Mouse (Mus musculus) CH12.LX (cell line): ENCODE results near the gene Psmd9. TPM values are rescaled to one million over a fixed set of nuclear protein-coding genes. Genes with fewer than 3 reads are reported as not detected.

Experiments
- DNase-seq: peaks from one replicate; pipeline ENCODE4 v3.0.0-alpha.2; 2013; ENCODE audit errors: extremely low read depth
- H3K27ac ChIP-seq: 2 replicates; pipeline ENCODE4 v1.5.1; 2012; ENCODE audit warnings: low read depth, mild to moderate bottlenecking, control low read depth, moderate library complexity; ENCODE audit not compliant: insufficient read depth
- H3K27me3 ChIP-seq: replicated peaks from 2 replicates; pipeline ENCODE3; 2012; ENCODE audit warnings: inconsistent platforms
- H3K36me3 ChIP-seq, 2 experiments: replicated peaks in 1 of 2; 2 replicates each; pipeline versions ENCODE3 to v1.6.1; 2012; ENCODE audit warnings: inconsistent platforms in 1 of 2, low read length in 1 of 2, mild to moderate bottlenecking in 1 of 2, mixed read lengths in 1 of 2, moderate library complexity in 1 of 2; ENCODE audit not compliant: control insufficient read depth in 1 of 2, insufficient read depth in 1 of 2
- H3K4me1 ChIP-seq, 2 experiments: 2 replicates each; pipeline ENCODE4 v1.6.1; 2012; ENCODE audit warnings: inconsistent platforms in 1 of 2, moderate library complexity in 1 of 2; ENCODE audit not compliant: insufficient read depth in 2 of 2, control insufficient read depth in 1 of 2
- H3K4me2 ChIP-seq: 2 replicates; pipeline ENCODE4 v1.6.1; 2012; ENCODE audit warnings: low read depth, mild to moderate bottlenecking, control low read depth; ENCODE audit not compliant: poor library complexity, insufficient read depth, severe bottlenecking
- H3K4me3 ChIP-seq, 3 experiments: fragments of 150-350 bp in 1 of 3; sonication (generic) in 1 of 3; replicated peaks in 1 of 3; 2 replicates each; pipeline versions ENCODE3 to v1.5.1; 2011 to 2012; ENCODE audit warnings: low read depth in 2 of 3, low read length in 2 of 3, mild to moderate bottlenecking in 2 of 3, moderate library complexity in 2 of 3, control low read depth in 1 of 3, improper control_type of control experiment in 1 of 3, inconsistent platforms in 1 of 3, mixed read lengths in 1 of 3; ENCODE audit not compliant: poor library complexity in 1 of 3
- H3K79me2 ChIP-seq: replicated peaks from 2 replicates; pipeline ENCODE4 v1.6.1; 2012; ENCODE audit warnings: mild to moderate bottlenecking, moderate library complexity; ENCODE audit not compliant: control insufficient read depth, poor library complexity, insufficient read depth, severe bottlenecking; ENCODE audit errors: extremely low read depth
- H3K9ac ChIP-seq: 2 replicates; pipeline ENCODE4 v1.6.1; 2012; ENCODE audit warnings: low read depth, mild to moderate bottlenecking, control low read depth, moderate library complexity; ENCODE audit not compliant: insufficient read depth
- H3K9me3 ChIP-seq: replicated peaks from 2 replicates; pipeline ENCODE3; 2012; ENCODE audit warnings: low read length, inconsistent platforms, mixed read lengths
- BHLHE40 ChIP-seq: IDR thresholded peaks from 2 replicates; pipeline ENCODE4 v1.6.1; 2011; ENCODE audit warnings: mild to moderate bottlenecking, low read depth, low read length, improper control_type of control experiment
- CHD1 ChIP-seq: IDR thresholded peaks from 2 replicates; pipeline ENCODE4 v1.6.1; 2012; ENCODE audit warnings: low read depth, low read length, improper control_type of control experiment, inconsistent platforms
- E2F4 ChIP-seq: IDR thresholded peaks from 2 replicates; pipeline ENCODE4 v1.6.1; 2011; ENCODE audit warnings: low read depth, low read length, improper control_type of control experiment; ENCODE audit not compliant: insufficient replicate concordance
- ELF1 ChIP-seq: IDR thresholded peaks from 2 replicates; pipeline ENCODE4 v1.6.1; 2014; ENCODE audit warnings: low read depth, mild to moderate bottlenecking, inconsistent platforms, low read length, improper control_type of control experiment
- ETS1 ChIP-seq: conservative IDR thresholded peaks from 2 replicates; pipeline ENCODE4 v1.6.1; 2012; ENCODE audit warnings: low read depth, mild to moderate bottlenecking, inconsistent platforms, low read length, improper control_type of control experiment, moderate library complexity
- GABPA ChIP-seq: IDR thresholded peaks from 2 replicates; pipeline ENCODE4 v1.6.1; 2012; ENCODE audit warnings: low read depth, low read length, improper control_type of control experiment, inconsistent platforms; ENCODE audit not compliant: insufficient replicate concordance
- HCFC1 ChIP-seq: IDR thresholded peaks from 2 replicates; pipeline ENCODE4 v1.6.1; 2012; ENCODE audit warnings: low read depth, mild to moderate bottlenecking, inconsistent platforms, low read length, improper control_type of control experiment
- JUN ChIP-seq: IDR thresholded peaks from 2 replicates; pipeline ENCODE4 v1.6.1; 2011; ENCODE audit warnings: low read depth, mild to moderate bottlenecking, low read length, improper control_type of control experiment, moderate library complexity; ENCODE audit not compliant: insufficient read depth
- KAT2A ChIP-seq: IDR thresholded peaks from 2 replicates; pipeline ENCODE4 v1.6.1; 2012; ENCODE audit warnings: low read length, improper control_type of control experiment, inconsistent platforms; ENCODE audit not compliant: insufficient replicate concordance
- MAX ChIP-seq: IDR thresholded peaks from 2 replicates; pipeline ENCODE4 v1.6.1; 2011; ENCODE audit warnings: low read length, improper control_type of control experiment
- MAZ ChIP-seq: IDR thresholded peaks from 2 replicates; pipeline ENCODE4 v1.6.1; 2012; ENCODE audit warnings: low read depth, mild to moderate bottlenecking, inconsistent platforms, low read length, improper control_type of control experiment, moderate library complexity
- MXI1 ChIP-seq: IDR thresholded peaks from 2 replicates; pipeline ENCODE4 v1.6.1; 2011; ENCODE audit warnings: mild to moderate bottlenecking, low read depth, low read length, improper control_type of control experiment
- MYC ChIP-seq: IDR thresholded peaks from 2 replicates; pipeline ENCODE4 v1.6.1; 2011; ENCODE audit warnings: low read depth, mild to moderate bottlenecking, improper control_type of control experiment, low read length
- NELFE ChIP-seq: IDR thresholded peaks from 2 replicates; pipeline ENCODE4 v1.6.1; 2011; ENCODE audit warnings: low read depth, low read length, improper control_type of control experiment
- NRF1 ChIP-seq: IDR thresholded peaks from 2 replicates; pipeline ENCODE4 v1.6.1; 2014; ENCODE audit warnings: low read depth, mild to moderate bottlenecking, inconsistent platforms, low read length, improper control_type of control experiment, moderate library complexity
- PAX5 ChIP-seq: IDR thresholded peaks from 2 replicates; pipeline ENCODE4 v1.6.1; 2012; ENCODE audit warnings: low read length, inconsistent platforms, mixed read lengths
- POLR2A ChIP-seq: IDR thresholded peaks from 2 replicates; pipeline ENCODE4 v1.6.1; 2011; ENCODE audit warnings: low read depth, mild to moderate bottlenecking, improper control_type of control experiment, low read length
- POLR2AphosphoS2 ChIP-seq: IDR thresholded peaks from 2 replicates; pipeline ENCODE4 v1.6.1; 2011; ENCODE audit warnings: low read depth, low read length, improper control_type of control experiment
- RAD21 ChIP-seq: IDR thresholded peaks from 2 replicates; pipeline ENCODE4 v1.6.1; 2011; ENCODE audit warnings: low read depth, mild to moderate bottlenecking, low read length, improper control_type of control experiment, moderate library complexity
- RCOR1 ChIP-seq: conservative IDR thresholded peaks from 2 replicates; pipeline ENCODE4 v1.6.1; 2012; ENCODE audit warnings: low read depth, mild to moderate bottlenecking, inconsistent platforms, low read length, improper control_type of control experiment
- SIN3A ChIP-seq: IDR thresholded peaks from 2 replicates; pipeline ENCODE4 v1.6.1; 2012; ENCODE audit warnings: low read length, improper control_type of control experiment, inconsistent platforms
- TBP ChIP-seq: conservative IDR thresholded peaks from 2 replicates; pipeline ENCODE4 v1.6.1; 2011; ENCODE audit warnings: low read depth, low read length, improper control_type of control experiment
- UBTF ChIP-seq: IDR thresholded peaks from 2 replicates; pipeline ENCODE4 v1.6.1; 2012; ENCODE audit warnings: low read depth, mild to moderate bottlenecking, inconsistent platforms, low read length, improper control_type of control experiment, moderate library complexity
- ZC3H11A ChIP-seq: IDR thresholded peaks from 2 replicates; pipeline ENCODE4 v1.6.1; 2012; ENCODE audit warnings: low read depth, mild to moderate bottlenecking, inconsistent platforms, low read length, improper control_type of control experiment
- ZMIZ1 ChIP-seq: IDR thresholded peaks from 2 replicates; pipeline ENCODE4 v1.6.1; 2012; ENCODE audit warnings: low read depth, mild to moderate bottlenecking, inconsistent platforms, low read length, improper control_type of control experiment
- ZNF384 ChIP-seq: IDR thresholded peaks from 2 replicates; pipeline ENCODE4 v1.6.1; 2012; ENCODE audit warnings: low read depth, low read length, improper control_type of control experiment, inconsistent platforms
- dilution Hi-C: fragments of 300-500 bp; cut with MboI; formaldehyde crosslinking; loops from 2 replicates; pipeline ENCODE4 v1.14.3; 2020; ENCODE audit warnings: low sequenced_read_pairs; ENCODE audit not compliant: extremely low pct_unique_long_range_greater_than_20kb, extremely low pct_ligation_motif_present
- in situ Hi-C: fragments of 300-500 bp; cut with MboI; formaldehyde crosslinking; loops from 3 replicates; pipeline ENCODE4 v1.14.3; 2019; ENCODE audit warnings: low sequenced_read_pairs, low pct_ligation_motif_present, low pct_unique_long_range_greater_than_20kb, mixed read lengths
- polyA plus RNA-seq: library from polyadenylated mRNA; unstranded; fragments of >175 nt; gene quantifications from 2 replicates; pipeline ENCODE4 v1.2.1, GENCODE M21; 2012; ENCODE audit warnings: low read depth; ENCODE audit not compliant: insufficient read length
- total RNA-seq, 2 experiments: library from RNA; depleted of rRNA; stranded (reverse); fragments of 300-350 nt in 1 of 2; fragments of >200 nt in 1 of 2; gene quantifications; 2 replicates each; pipeline ENCODE4 v1.2.3; 2012 to 2014

Psmd9 gene
- total and polyA plus RNA-seq, 3 experiments: 30.8 to 38.0 (median 35.5) TPM

DNA sequence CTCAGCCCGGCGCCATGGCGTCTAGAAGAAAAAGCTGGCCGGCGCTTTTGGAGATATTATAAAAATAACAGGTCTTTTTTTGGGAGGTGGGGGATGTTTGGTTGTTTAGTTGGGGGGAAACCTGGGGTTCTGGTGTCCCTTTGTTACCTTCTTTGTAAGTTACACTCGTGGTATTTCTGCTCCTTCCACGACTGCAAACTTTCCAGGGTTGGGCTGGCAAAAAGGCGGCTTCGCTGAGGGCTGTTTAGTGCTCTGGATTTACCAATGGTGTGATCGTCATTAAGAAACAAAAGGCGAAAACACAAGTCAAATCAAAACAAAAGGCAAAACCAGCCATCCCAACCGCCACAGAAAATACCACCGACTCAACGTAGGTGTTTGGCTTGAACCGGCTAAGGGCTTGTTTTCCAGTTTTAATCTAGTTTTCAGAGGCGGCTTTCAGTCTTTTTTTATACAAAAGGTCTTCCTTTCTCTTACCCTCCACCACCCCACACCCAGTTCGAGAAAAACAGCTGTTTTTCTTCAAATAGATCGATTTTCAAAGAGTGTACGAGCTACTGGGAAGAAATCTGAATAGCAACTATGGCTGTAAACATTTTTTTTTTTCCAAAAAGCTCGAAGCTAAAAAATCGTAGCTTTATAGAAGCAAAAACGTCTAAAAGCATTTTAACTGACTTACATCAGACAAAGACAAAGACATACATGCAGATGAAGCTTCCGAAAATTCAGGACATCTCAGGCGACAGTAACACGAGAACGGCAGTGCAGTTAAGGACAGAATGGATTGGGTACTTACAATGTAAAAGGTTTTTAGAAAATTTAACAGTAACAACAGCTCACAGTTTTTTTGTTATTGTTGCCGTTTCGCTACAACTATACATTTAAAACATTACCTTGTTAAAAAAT lies 29.2 kb upstream of the Psmd9 start:
- H3K9ac ChIP-seq: peak overlapping the region; percentile 100
- TF ChIP-seq CHD1 (peak; percentile 98), MXI1 (peak; percentile 49; the same call in 1 of the 2 replicates), MYC (0 out of 2 replicates have a peak, but pooled peaks have one; percentile 33), NRF1 (no peak), HCFC1 (no peak), POLR2AphosphoS2 (no peak; the same call in 1 of the 2 replicates)
- H3K36me3 ChIP-seq: peaks cover 17 to 37% of the 10 kb centered on the region in 2 experiments
- no peaks in the 10 kb centered on the region for H3K9me3 ChIP-seq
- peaks cover 10 to 36% of the 10 kb centered on the region in 2 experiments; a peak in 3 of 4 replicates for H3K4me1 ChIP-seq
- H3K79me2 ChIP-seq: peaks cover 60% of the 10 kb centered on the region
- peak overlapping the region; percentile 92 for H3K4me2 ChIP-seq
- in situ Hi-C loops (no loop called here), dilution Hi-C loops (no loop called here)
- H3K27ac ChIP-seq: peak overlapping the region; percentile 80
- DNase-seq: no peak
- H3K27me3 ChIP-seq: no peaks in the 10 kb centered on the region
- H3K4me3 ChIP-seq: peak overlapping the region; percentile 63 to 86 (median 76)

GRCm38 (mm10) chr5:123140694-123141554 lies 28.3 kb upstream of the Psmd9 start:
- Histone ChIP-seq H3K9me3 (no peaks in the 10 kb centered on the region), H3K36me3 (peaks cover 11 to 36% of the 10 kb centered on the region in 2 experiments), H3K4me2 (peak overlapping the region; percentile 52), H3K27me3 (no peaks in the 10 kb centered on the region), H3K79me2 (peaks cover 61% of the 10 kb centered on the region), H3K4me3 (peak overlapping the region; percentile 63 to 76 (median 71)), H3K9ac (peak overlapping the region; percentile 100), H3K4me1 (peaks cover 7 to 36% of the 10 kb centered on the region in 2 experiments; a peak in 2 of 4 replicates), H3K27ac (peak overlapping the region; percentile 97)
- peak; percentile 90 for DNase-seq
- in situ Hi-C loops (no loop called here), dilution Hi-C loops (no loop called here)
- peak; percentile 86 for TF ChIP-seq CHD1
- peak; percentile 90; the same call in 1 of the 2 replicates for TF ChIP-seq ZMIZ1
- TF ChIP-seq MYC: peak; percentile 87; the same call in 1 of the 2 replicates
- TF ChIP-seq E2F4: no peak
- peak; percentile 67 for TF ChIP-seq SIN3A
- TF ChIP-seq HCFC1: peak; percentile 41; the same call in 1 of the 2 replicates
- TF ChIP-seq GABPA: no peak
- peak; percentile 4; the same call in 1 of the 2 replicates for TF ChIP-seq MXI1
- no peak for TF ChIP-seq KAT2A
- peak; percentile 82; the same call in 1 of the 2 replicates for TF ChIP-seq POLR2AphosphoS2
- 0 out of 2 replicates have a peak, but pooled peaks have one; percentile 12 for TF ChIP-seq ZNF384
- TF ChIP-seq POLR2A: peak; percentile 89
- TF ChIP-seq BHLHE40: no peak
- TF ChIP-seq PAX5: no peak
- no peak for TF ChIP-seq MAZ
- no peak for TF ChIP-seq ZC3H11A
- peak; percentile 91 for TF ChIP-seq NELFE
- TF ChIP-seq TBP: peak; percentile 95
- no peak for TF ChIP-seq UBTF
- peak; percentile 65; the same call in 1 of the 2 replicates for TF ChIP-seq MAX
- TF ChIP-seq JUN: no peak
- TF ChIP-seq RAD21: no peak
- TF ChIP-seq ETS1: no peak
- no peak for TF ChIP-seq ELF1
- TF ChIP-seq NRF1: no peak
- TF ChIP-seq RCOR1: no peak
